Mouse (Mus musculus) ovary, postnatal 36 days (tissue): Measurements from ENCODE around the gene Polr2c.

Experiments
- DNase-seq: peaks from one replicate; pipeline ENCODE4 v3.0.0; 2022; ENCODE audit warnings: low spot score, mixed read lengths

Gene Polr2c

DNA sequence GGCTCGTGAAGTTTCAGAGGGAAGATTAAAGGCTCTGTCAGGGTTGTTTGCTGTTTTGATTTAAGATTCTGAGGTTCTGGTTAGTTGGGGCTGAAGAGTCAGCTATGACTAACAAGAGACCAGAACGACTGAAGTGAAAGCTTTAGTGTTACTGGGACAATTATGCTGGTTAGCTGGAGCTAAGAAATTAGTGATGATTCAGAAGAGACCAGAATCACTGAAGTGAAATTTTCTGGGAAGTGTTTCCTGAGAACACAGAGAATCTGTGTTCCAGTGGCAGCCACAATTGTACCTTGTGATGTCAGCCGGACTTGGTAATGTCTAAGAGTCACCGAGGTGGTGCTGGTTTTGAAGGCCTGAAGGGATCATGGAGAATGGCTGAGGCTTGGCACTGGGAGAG lies 23.5 kb downstream of the Polr2c start:
- no peak for DNase-seq

GRCm38 (mm10) chr8:94888383-94889036 lies 31.3 kb downstream of the Polr2c start:
- no peak for DNase-seq

DNA sequence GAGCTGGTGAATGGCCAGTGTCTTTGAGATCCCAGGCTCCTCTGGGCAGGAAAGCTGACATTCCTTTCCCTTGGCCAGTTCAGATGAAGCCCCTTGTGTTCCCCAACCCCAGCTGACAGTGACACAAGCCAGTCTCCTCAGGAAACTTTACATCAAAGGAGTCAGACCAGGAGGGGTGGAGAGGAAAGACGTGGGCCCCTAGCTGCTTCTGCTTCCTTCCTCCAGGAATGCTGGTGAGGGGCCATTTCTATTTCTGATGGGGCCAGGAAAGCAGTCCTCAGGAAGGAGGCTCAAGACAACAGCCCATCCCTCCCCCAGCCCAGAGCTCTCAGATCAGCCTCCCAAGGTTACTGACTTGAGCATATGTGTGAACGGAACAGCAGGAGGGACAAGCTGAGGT lies 35.7 kb downstream of the Polr2c start:
- no peak for DNase-seq

DNA sequence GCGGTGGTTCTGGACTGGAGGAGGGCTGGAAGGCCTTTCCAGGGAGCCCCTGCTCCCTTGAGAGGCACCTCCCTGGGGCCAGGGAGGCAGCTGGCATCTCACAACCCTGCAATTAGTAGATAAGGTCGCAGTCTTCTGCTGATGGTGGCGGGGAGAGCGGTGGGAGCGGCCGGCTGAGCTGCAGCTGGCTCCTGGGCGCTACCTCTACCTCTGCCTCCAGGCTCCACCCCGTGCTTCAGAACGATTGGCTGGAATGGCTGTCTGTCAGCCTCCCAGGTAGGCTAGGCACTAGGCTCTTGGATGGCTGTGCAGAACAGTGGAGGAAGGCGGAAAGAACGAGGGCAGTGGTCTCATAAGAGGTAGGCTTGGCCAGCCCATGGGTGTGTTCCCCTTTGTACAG lies 42.0 kb downstream of the Polr2c start:
- no peak for DNase-seq

GRCm38 (mm10) chr8:94900617-94901016 lies 43.4 kb downstream of the Polr2c start:
- no peak for DNase-seq

- DNase-seq: no peak
These were observed 43.8 kb downstream of the Polr2c start for GRCm38 (mm10) chr8:94901031-94901430.

DNA sequence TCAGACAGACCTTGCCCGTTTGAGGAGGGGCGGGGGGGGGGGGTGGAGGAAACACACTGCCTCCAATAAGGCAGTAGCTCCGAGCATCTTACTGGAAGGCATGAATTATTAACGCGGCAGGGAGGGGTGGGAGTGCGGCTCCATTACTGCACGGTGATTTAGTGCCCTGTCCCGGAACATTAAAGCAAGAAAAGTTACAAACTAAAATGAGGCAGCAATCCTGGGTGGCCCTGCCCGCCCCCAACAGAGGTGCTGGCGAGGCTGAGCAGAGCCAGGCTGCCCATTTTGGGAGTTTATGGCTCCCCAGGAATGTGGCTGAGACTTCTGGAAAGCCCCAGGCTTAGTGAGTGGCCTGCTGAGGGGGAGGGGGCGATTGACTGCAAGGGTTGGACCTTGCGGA lies 46.5 kb downstream of the Polr2c start:
- DNase-seq: no peak

- DNase-seq: peak; percentile 90
These were observed 47.4 kb downstream of the Polr2c start for GRCm38 (mm10) chr8:94904450-94905175.

DNA sequence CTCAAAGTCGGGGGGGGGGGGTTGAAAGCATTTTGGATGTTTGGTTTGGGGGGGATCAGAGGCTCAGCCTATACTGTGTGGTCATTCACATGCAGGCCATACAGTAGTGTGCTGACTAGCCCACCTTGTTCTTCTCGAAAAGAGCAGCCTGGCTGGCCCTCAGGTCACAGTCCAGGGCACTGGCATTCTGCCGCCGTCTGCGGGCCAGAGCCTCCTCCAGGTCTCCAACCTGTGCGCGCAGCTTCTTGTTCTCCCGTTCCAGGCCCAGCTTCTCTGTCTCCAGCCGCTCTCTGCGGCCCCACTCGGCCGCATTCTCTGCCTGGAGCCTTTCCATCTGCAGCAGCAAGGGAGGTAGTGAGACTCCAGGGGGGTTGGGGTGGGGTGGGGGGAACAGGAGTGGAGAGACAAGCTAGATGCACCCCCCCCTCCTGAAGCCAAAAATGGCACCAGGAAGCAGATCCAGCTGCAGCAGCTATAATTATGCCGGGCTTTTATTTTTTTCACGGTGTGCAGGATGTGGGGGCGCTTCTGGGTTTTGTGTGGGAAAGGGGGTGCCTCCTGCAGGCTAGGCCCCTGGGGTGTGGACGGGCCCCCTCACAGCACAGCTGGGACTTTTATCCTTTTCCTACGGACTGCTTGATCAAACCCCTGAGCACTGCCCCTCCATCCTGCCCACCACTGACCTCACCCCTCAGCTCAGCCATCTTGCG lies 50.5 kb downstream of the Polr2c start:
- DNase-seq: no peak

GRCm38 (mm10) chr8:94908847-94909246 lies 51.6 kb downstream of the Polr2c start:
- DNase-seq: peak; percentile 74

DNA sequence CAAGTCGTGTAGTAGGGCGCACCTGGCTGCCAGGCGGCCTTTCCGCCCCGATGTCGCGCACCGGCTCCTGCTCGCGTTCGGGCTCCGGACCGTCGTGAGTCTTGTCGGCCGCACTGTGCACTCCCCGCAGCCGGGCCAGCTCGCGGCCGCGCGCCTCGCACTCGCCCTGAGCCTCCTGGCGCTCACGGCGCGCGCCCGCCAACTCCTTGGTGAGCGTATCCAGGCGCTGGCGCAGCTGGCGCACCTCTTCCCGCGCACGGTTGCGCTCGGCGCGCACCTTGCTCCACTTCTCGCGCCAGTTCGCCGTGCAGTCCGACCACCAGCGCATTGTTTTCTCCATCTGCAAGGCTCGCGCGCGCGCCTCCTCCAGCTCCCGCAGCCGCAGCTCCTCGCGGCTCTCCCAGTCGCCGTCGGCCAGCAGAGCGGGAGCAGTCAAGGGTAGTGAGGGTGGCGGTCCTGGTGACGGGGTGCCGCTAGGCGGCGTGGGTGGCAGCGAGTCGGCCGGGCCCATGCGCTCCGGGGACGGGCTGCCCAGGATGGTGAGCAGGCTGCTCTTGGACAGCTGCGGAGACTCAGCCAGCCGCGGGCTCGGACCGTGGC lies 55.9 kb downstream of the Polr2c start:
- DNase-seq: peak; percentile 75

DNA sequence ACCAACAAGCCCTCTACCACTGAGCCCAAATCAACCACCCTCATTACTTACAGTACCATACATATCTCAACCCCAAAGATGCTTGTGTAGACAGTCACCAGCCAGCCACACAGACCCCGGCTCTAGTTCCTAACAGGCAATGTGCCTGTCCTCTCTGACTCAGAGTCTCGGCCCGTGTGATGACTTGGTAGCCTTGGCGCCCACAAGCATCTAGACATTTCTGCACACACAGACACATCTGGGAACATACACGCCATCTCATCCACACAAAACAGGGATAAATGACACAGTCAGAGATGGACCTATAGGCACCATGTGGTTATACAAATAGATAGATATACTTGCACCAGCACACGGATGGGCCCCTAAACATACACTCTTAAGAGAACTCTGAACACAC lies 57.0 kb downstream of the Polr2c start:
- no peak for DNase-seq

DNA sequence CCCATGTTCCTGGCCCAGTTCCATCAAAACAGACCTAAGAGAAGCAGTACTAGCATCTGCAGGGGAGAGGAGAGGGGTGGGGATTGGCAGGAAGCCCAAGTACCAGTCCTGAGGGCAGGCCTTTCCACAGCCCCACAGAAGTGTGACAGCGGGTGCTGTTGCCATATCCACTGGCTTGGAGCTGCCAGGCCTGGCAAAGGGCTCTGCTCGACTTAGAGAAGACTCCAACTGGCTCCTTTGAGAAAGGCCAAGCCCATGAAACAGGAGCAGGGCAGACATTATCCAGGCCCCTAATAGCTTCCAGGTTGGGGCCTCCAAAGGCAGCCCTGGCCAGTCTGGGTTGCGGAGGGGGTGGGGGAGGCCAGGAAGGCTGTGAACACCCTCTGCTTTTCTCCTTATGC lies 57.5 kb downstream of the Polr2c start:
- no peak for DNase-seq

DNA sequence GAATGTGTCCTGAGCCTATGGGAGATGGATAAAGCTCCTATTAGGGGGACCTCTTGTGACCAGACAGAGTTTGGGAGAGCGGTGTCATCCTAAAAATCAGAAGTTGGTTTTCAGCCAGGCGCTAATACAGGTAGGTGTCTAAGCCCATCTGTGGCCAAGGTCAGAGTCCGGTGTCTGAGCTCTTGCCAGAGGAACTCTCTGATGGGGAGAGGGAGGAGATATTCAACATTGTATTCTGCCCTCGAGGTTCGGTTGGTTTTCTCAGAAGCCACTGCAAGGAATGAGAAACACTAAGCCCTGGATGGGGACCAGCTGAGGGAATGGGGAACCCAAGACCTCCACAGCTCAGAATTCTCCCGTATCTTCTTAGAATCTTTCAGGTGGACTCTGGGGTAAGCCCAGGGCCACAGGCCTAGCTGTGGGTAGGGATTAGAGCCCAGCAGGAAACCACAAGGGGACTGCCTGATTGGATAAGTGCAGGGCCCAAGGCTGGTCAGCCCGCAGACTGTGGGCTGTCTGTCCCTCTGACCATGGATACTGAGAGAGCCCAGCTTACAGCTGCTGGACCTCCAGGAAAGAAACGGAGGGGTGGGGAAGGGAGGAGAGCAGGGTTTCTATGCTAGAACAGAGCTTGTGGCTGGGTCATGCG lies 59.2 kb downstream of the Polr2c start:
- DNase-seq: no peak

- DNase-seq: no peak
These were observed 59.7 kb downstream of the Polr2c start for GRCm38 (mm10) chr8:94916960-94917324.

DNA sequence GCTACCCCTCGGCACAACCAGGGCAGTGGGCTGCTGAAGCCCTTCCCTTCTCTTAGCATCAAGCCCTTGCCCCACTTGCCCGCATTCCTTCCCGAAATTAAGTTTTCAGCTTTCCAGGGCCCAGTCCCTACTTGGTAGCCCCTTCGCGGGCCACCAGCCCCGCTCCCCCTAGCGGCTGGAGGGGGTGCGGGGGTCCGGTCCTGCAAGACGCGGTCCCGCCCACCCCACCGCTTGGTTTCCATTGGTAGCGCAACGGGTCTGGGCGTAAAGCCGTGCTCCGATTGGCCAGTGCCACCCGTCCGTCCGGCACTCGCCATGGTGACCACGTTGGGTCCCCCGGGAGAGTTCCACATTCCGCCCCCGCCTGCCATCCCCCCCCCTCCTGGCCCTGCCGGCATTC lies 60.1 kb downstream of the Polr2c start:
- DNase-seq: peak; percentile 95

DNA sequence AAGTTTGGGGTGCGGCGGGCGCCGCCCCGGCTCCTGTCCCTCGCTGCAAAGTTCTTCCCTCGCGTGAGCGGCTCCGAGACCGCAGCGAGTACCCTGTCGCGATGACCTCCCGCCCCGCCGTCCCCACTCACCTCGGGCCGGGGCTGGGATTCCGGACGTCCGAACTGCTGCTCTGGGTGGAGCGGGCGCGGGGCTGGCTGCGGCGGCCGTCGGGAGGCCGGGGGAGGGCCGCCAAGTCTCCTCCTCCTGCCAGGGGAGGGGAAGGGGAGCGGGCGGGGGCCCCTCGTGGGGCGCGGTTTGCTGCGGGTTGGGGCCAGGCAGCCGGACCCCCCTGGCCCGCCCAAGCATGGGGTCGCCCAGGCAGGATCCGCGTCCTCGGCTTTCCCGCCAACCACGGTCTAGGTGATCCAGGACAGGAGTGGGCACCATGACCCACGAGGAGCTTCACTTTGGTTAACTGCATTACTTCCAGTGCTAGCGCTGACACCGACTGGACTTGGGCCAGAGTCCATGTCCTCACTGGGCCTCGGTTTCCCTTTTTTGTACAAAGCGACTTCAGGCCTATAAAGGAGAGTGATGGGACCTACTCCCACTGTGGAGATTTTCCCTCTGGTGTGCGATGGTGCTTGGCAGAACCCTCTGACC lies 60.7 kb downstream of the Polr2c start, which contains the start of gene Ccdc102a:
Ccdc102a (minus strand) TSS at position 248 of the 645 bp plus-strand sequence.
- peak; percentile 70 for DNase-seq

DNA sequence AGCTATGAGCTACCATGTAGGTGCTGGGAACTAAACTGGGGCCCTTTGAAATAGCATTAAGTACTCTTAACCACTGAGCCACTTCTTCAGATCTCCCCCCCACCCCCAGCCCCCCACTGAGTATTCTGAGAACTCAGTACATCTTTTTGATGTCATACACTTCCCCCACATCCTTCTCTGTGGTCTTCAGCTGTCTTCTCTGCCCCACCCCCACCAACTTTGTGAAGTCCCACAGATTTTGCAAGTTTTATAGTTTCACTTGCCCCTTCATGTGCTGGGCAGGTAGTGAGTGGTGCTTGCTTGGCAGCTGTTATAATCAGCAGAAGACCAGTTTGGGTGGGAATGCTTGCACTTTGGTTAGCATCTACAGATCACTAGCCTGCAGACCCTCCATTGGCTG lies 62.0 kb downstream of the Polr2c start:
- DNase-seq: no peak

- DNase-seq: no peak
These were observed 64.9 kb downstream of the Polr2c start for GRCm38 (mm10) chr8:94922176-94922575.

DNA sequence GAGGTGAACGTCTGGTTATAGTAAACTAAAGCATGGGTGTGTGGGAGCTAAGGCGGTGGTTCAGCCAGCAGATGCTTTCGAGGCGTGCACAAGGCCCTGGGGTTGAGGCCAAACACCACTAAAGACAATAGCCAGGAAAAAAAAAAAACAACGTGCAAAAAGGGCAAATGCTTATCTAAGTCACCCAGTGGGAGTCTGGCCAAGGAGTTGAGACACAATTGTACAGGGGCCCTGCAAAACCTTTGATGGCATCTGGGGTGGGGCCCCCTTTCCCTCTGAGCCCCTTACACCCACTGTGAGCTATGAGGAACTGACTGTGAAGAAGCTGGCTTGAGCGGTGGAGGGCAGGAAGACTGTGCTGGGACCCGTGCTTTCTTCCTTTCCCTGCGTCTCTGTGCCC lies 65.4 kb downstream of the Polr2c start:
- DNase-seq: no peak
